In the genomic region with DNA sequence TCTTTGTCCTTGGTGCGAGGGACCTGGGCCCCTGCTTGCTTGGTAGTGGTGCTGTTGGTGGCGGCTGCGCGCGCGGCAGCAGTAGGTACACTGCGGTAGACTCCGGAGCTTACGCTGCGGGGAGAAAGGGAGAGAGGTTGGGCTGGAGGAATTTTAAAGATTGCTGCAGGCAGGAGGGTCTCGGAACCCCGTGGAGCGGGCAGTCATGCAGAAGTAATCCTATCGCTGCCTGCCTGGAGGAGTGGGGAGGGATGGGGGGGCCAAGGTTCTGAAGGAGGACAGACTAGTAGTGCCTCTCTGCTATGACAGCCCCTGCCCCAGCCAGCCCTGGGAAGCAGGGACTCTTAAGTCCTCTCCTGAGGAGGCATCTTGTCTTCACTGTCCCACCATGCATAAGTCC, we compare ENCODE assay signal across 8 mouse cellular contexts. TPM values are rescaled to one million over a fixed set of nuclear protein-coding genes. Genes with fewer than 3 reads are reported as not detected.
DNase-seq lines count a peak whose midpoint lies in the region; ATAC-seq and TF ChIP-seq lines count a peak whose summit lies in the region.

No protein-coding gene starts in this region.

- no peaks in the 10 kb centered on the region for H3K9me3 ChIP-seq in intestine, embryonic 14.5 days (ENCODE audit: control insufficient read depth, low read length)
- no peaks in the 10 kb centered on the region for H3K9me3 ChIP-seq in intestine, embryonic 16.5 days (ENCODE audit: control insufficient read depth, low read length)
- no peaks in the 10 kb centered on the region for H3K9me3 ChIP-seq in forebrain, embryonic 14.5 days (replicated peaks; ENCODE audit: control insufficient read depth, low read length)
- no peaks in the 10 kb centered on the region for H3K9me3 ChIP-seq in midbrain, embryonic 10.5 days (replicated peaks)

- 0 out of 2 replicates have a peak overlapping the region, but pooled peaks have one; percentile 13 for H3K9ac ChIP-seq in intestine, embryonic 14.5 days (ENCODE audit: low read length)
- H3K9ac ChIP-seq in intestine, embryonic 16.5 days (ENCODE audit: low read depth, low read length), result no peak overlapping the region
- H3K9ac ChIP-seq in forebrain, embryonic 14.5 days (ENCODE audit: low read length), result peak overlapping the region; percentile 50

- no peak for ATAC-seq in intestine, embryonic 14.5 days (replicated peaks; ENCODE audit: low FRiP score, low TSS enrichment, low read depth)
- ATAC-seq in intestine, embryonic 16.5 days, result no peak
- peak; percentile 10; the same call in 1 of the 2 replicates for ATAC-seq in forebrain, embryonic 14.5 days

- H3K4me2 ChIP-seq in intestine, embryonic 14.5 days (ENCODE audit: low read length), result 0 out of 2 replicates have a peak overlapping the region, but pooled peaks have one; percentile 4
- no peak overlapping the region for H3K4me2 ChIP-seq in intestine, embryonic 16.5 days (ENCODE audit: low read depth, low read length)
- peak overlapping the region; percentile 48 for H3K4me2 ChIP-seq in forebrain, embryonic 14.5 days (ENCODE audit: low read length)

- H3K4me1 ChIP-seq in intestine, embryonic 14.5 days (replicated peaks; ENCODE audit: control insufficient read depth, insufficient read depth, low read length), result peaks cover 75% of the 10 kb centered on the region
- H3K4me1 ChIP-seq in intestine, embryonic 16.5 days (ENCODE audit: control insufficient read depth, insufficient read depth, low read length), result peaks cover 67% of the 10 kb centered on the region
- peaks cover 72% of the 10 kb centered on the region for H3K4me1 ChIP-seq in forebrain, embryonic 14.5 days (ENCODE audit: control insufficient read depth, insufficient read depth, low read length)
- H3K4me1 ChIP-seq in midbrain, embryonic 10.5 days, result peaks cover 97% of the 10 kb centered on the region

- no peak for TF ChIP-seq CTCF in brain, embryonic 14.5 days (IDR thresholded peaks at IDR 0.05; ENCODE audit: borderline replicate concordance, extremely low read depth, insufficient read depth, insufficient read length)

- no peak for DNase-seq in intestine, embryonic 14.5 days (ENCODE audit: low spot score)
- DNase-seq in brain, embryonic 14.5 days (ENCODE audit: low read depth), result peak; percentile 70
- peak; percentile 50 for DNase-seq in forebrain, embryonic 14.5 days (ENCODE audit: low spot score)
- peak; percentile 70 for DNase-seq in midbrain, embryonic 10.5 days (ENCODE audit: low spot score)
- DNase-seq in frontal cortex, adult 2 months (ENCODE audit: extremely low spot score in 1 of 2, low spot score in 1 of 2), result no peak
- no peak for DNase-seq in urinary bladder, postnatal 25 days (ENCODE audit: low spot score)
- DNase-seq in yolk sac, embryonic 10.5 days (ENCODE audit: low spot score), result no peak

- TF ChIP-seq POLR2A in brain, embryonic 14.5 days (IDR thresholded peaks at IDR 0.05; ENCODE audit: borderline replicate concordance, extremely low read depth, insufficient read depth, insufficient read length, poor library complexity, severe bottlenecking), result no peak

- H3K27me3 ChIP-seq in intestine, embryonic 14.5 days (replicated peaks; ENCODE audit: control insufficient read depth, insufficient read depth, low read length), result no peaks in the 10 kb centered on the region
- H3K27me3 ChIP-seq in intestine, embryonic 16.5 days (replicated peaks; ENCODE audit: control insufficient read depth, insufficient read depth, low read length), result no peaks in the 10 kb centered on the region
- H3K27me3 ChIP-seq in forebrain, embryonic 14.5 days (replicated peaks; ENCODE audit: control insufficient read depth, insufficient read depth, low read length), result no peaks in the 10 kb centered on the region
- H3K27me3 ChIP-seq in midbrain, embryonic 10.5 days (ENCODE audit: low read depth, poor library complexity, severe bottlenecking), result 0 out of 2 replicates have a peak, but pooled peaks cover 5% of the 10 kb centered on the region

- no peak overlapping the region for H3K4me3 ChIP-seq in intestine, embryonic 14.5 days (ENCODE audit: low read depth, low read length)
- no peak overlapping the region for H3K4me3 ChIP-seq in intestine, embryonic 16.5 days (ENCODE audit: low read length)
- peak overlapping the region; percentile 11 for H3K4me3 ChIP-seq in forebrain, embryonic 14.5 days (ENCODE audit: low read depth, low read length)
- H3K4me3 ChIP-seq in midbrain, embryonic 10.5 days, result peak overlapping the region; percentile 44

- 44% methylated on average over 14 of the region's 14 CpGs for WGBS in intestine, embryonic 14.5 days
- WGBS in intestine, embryonic 16.5 days, result 48% methylated on average over 14 of the region's 14 CpGs
- 3% methylated on average over 14 of the region's 14 CpGs for WGBS in forebrain, embryonic 14.5 days
- WGBS in midbrain, embryonic 10.5 days, result 5% methylated on average over 14 of the region's 14 CpGs

- H3K36me3 ChIP-seq in intestine, embryonic 14.5 days (ENCODE audit: control insufficient read depth, insufficient read depth, low read length), result 0 out of 2 replicates have a peak, but pooled peaks cover 6% of the 10 kb centered on the region
- no peaks in the 10 kb centered on the region for H3K36me3 ChIP-seq in intestine, embryonic 16.5 days (ENCODE audit: control insufficient read depth, insufficient read depth, low read length)
- 0 out of 2 replicates have a peak, but pooled peaks cover 3% of the 10 kb centered on the region for H3K36me3 ChIP-seq in forebrain, embryonic 14.5 days (ENCODE audit: control insufficient read depth, insufficient read depth, low read length)
- peaks cover 6% of the 10 kb centered on the region; the same call in 1 of the 2 replicates for H3K36me3 ChIP-seq in midbrain, embryonic 10.5 days

- no peak overlapping the region for H3K27ac ChIP-seq in intestine, embryonic 14.5 days (ENCODE audit: low read depth)
- H3K27ac ChIP-seq in intestine, embryonic 16.5 days (ENCODE audit: low read length), result no peak overlapping the region
- H3K27ac ChIP-seq in forebrain, embryonic 14.5 days (ENCODE audit: low read depth, low read length), result peak overlapping the region; percentile 71
- peak overlapping the region; percentile 87 for H3K27ac ChIP-seq in midbrain, embryonic 10.5 days (replicated peaks)

RNA-seq across cellular contexts. Expression of gene Ahdc1, which starts 11.2 kb away (rescaled TPM):
- 7.3 and 8.1 TPM in 2 replicates for polyA plus RNA-seq in intestine, embryonic 14.5 days (2014; fragmentation: Nextera tagmentation; extraction: Ambion mirVana)
- polyA plus RNA-seq in intestine, embryonic 16.5 days (2015; fragmentation: Nextera tagmentation; extraction: Ambion mirVana), result 5.3 and 5.7 TPM in 2 replicates
- 20.9 and 43.2 TPM in 2 replicates for polyA plus RNA-seq in brain, embryonic 14.5 days (2012; rRNA removed)
- 8.6 and 12.2 TPM in 2 replicates for polyA plus RNA-seq in forebrain, embryonic 14.5 days (2014; fragmentation: Nextera tagmentation; extraction: Ambion mirVana)
- 5.7 and 5.8 TPM in 2 replicates for polyA plus RNA-seq in midbrain, embryonic 10.5 days (2016; fragmentation: Nextera tagmentation; extraction: Ambion mirVana)
- polyA plus RNA-seq in frontal cortex, adult 2 months (2012; rRNA removed), result 28.5 and 28.6 TPM in 2 replicates

RNA-seq across cellular contexts. Expression of gene Fgr, which starts 48.3 kb away (rescaled TPM):
- polyA plus RNA-seq in intestine, embryonic 14.5 days (2014; fragmentation: Nextera tagmentation; extraction: Ambion mirVana), result 0.62 and 0.99 TPM in 2 replicates
- polyA plus RNA-seq in intestine, embryonic 16.5 days (2015; fragmentation: Nextera tagmentation; extraction: Ambion mirVana), result 3.1 and 3.5 TPM in 2 replicates
- 0.09 and 0.15 TPM in 2 replicates for polyA plus RNA-seq in brain, embryonic 14.5 days (2012; rRNA removed)
- 0.23 TPM in 1 of 2 replicates, not detected in the other for polyA plus RNA-seq in forebrain, embryonic 14.5 days (2014; fragmentation: Nextera tagmentation; extraction: Ambion mirVana)
- polyA plus RNA-seq in midbrain, embryonic 10.5 days (2016; fragmentation: Nextera tagmentation; extraction: Ambion mirVana), result 0.05 and 0.10 TPM in 2 replicates
- 0.18 and 0.19 TPM in 2 replicates for polyA plus RNA-seq in frontal cortex, adult 2 months (2012; rRNA removed)

Comparison
In these comparisons a context has a peak if more than half of its experiments do, and no peak if none do; other contexts are left out.
1. DNase-seq: peak in brain, embryonic 14.5 days (single experiment), forebrain, embryonic 14.5 days (single experiment) and midbrain, embryonic 10.5 days (single experiment); none in intestine, embryonic 14.5 days (single experiment), frontal cortex, adult 2 months (0 of 2), urinary bladder, postnatal 25 days (single experiment) and yolk sac, embryonic 10.5 days (single experiment).
2. H3K27ac ChIP-seq: peak in forebrain, embryonic 14.5 days (single experiment) and midbrain, embryonic 10.5 days (single experiment); none in intestine, embryonic 14.5 days (single experiment) and intestine, embryonic 16.5 days (single experiment).
3. H3K4me3 ChIP-seq: peak in forebrain, embryonic 14.5 days (single experiment) and midbrain, embryonic 10.5 days (single experiment); none in intestine, embryonic 14.5 days (single experiment) and intestine, embryonic 16.5 days (single experiment).